Mouse (Mus musculus) left cerebral cortex, postnatal 25 days (tissue): Measurements from ENCODE around the gene Mccc2. TPM values are rescaled to one million over a fixed set of nuclear protein-coding genes. Genes with fewer than 3 reads are reported as not detected.

Experiments used
- DNase-seq, 2 experiments: peaks; one replicate each; pipeline ENCODE4 v3.0.0; 2022; ENCODE audit warnings: low spot score in 2 of 2, mixed read lengths in 1 of 2
- intact Hi-C: fragments of 180-260 bp; cut with DNase I; formaldehyde crosslinking; loops from one replicate; pipeline ENCODE4 v1.15.1; 2025
- total RNA-seq, 2 experiments: library from RNA; stranded (reverse); gene quantifications; 2 replicates each; pipeline ENCODE4 v1.2.3; 2021

The Mccc2 gene
- total RNA-seq, 2 experiments from 2014 or later, result 19.0 to 20.3 TPM

DNA sequence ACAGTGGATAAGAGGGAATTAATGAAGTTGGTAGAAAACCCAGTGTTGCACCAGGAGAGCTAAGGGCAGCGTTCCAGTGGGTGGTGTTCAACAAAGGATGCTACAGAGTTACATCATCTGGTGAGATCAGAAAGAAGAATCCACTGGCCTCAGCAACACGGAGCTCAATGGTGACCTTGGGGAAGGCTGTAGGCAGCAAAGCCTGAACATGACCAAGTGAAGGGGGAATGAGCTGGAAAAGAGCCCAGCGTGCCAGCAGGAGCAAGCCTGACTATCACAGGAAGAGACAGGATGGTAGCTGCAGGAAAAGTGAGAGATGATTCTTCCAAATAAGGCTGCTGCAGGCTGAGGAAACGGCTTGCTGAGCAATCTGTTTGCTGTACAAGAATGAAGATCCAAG lies 68.0 kb downstream of the Mccc2 start:
- DNase-seq, result peak in 1 of 2 experiments; percentile 15
- intact Hi-C loops, result no loop called here

DNA sequence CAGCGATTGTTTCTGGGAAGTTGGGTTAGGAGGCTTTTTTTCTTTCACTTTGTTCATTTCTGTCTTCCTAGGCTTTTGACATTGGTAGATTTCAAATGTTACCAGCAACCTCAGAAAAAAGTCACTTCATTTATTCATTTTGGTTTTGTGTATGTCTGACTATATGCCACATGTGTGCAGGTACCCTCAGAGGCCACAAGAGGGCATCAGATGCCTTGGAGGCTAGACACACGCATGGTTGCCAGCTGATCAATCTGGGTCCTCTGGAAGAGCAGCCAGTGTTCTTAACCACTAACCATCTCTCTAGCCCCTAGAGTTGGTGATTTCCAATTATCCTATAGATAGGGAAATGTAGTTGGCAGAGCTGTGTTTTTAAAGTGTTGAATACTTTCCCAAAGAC lies 71.9 kb downstream of the Mccc2 start:
- intact Hi-C loops, result no loop called here
- no peak for DNase-seq

- DNase-seq, result peak; percentile 39 to 42
- intact Hi-C loops, result no loop called here
These were observed 74.8 kb downstream of the Mccc2 start for GRCm38 (mm10) chr13:99940601-99941000.

- intact Hi-C loops, result no loop called here
- peak in 1 of 2 experiments; percentile 18 for DNase-seq
These were observed 76.1 kb downstream of the Mccc2 start for GRCm38 (mm10) chr13:99939320-99939671.

- no peak for DNase-seq
- intact Hi-C loops, result no loop called here
These were observed 76.7 kb downstream of the Mccc2 start for GRCm38 (mm10) chr13:99938606-99939319.

DNA sequence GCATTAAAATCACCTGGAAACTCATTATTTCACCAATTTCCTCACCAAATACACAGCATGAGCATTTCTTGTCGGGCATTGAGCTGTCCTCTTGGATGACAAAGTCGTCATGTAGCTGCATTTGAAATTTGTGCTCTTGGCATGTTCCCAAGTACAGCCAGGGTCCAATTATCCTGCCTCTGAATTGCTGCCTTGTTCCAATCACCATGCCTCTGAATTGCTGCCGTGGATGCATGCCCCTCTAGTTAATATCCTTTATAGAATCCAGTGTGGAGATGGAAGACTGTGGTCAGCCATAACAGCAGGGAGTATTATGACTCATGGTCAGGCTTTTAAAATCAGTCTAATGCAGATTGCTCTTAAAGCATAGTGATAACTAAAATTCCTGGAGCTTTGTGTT lies 77.7 kb downstream of the Mccc2 start:
- intact Hi-C loops, result no loop called here
- no peak for DNase-seq

DNA sequence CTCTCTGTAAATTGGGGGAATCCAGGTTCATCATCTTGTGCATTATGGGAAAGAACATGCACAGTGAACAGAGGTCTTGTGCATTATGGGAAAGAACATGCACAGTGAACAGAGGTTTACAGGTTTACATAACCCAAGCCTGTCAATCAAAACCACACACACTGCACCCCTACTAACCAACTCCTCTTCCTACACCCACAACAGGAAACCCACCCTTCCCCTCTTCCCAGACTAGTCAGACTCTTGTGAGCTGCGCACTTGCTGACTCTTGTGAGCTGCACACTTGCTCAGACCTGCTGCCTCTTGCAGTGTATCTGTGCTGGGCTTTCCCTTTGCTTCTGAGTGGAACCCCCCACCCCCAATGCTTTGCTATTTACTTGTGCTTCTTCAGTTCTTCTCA lies 83.0 kb downstream of the Mccc2 start:
- intact Hi-C loops, result no loop called here
- no peak for DNase-seq

- intact Hi-C loops, result no loop called here
These were observed 83.9 kb downstream of the Mccc2 start for GRCm38 (mm10) chr13:99931502-99931901.

GRCm38 (mm10) chr13:99926249-99926648 lies 89.2 kb downstream of the Mccc2 start:
- no peak for DNase-seq
- intact Hi-C loops, result no loop called here

More at GRCm38 (mm10) chr13:99931502-99931901, 83.9 kb downstream of the Mccc2 start:
- no peak for DNase-seq

- intact Hi-C loops, result no loop called here
- no peak for DNase-seq
These were observed 99.8 kb downstream of the Mccc2 start for GRCm38 (mm10) chr13:99915632-99916031.

- intact Hi-C loops, result no loop called here
These were observed 114.5 kb downstream of the Mccc2 start, which contains the start of gene Cartpt for GRCm38 (mm10) chr13:99900965-99901364. Cartpt (minus strand) TSS chr13:99901091.

DNA sequence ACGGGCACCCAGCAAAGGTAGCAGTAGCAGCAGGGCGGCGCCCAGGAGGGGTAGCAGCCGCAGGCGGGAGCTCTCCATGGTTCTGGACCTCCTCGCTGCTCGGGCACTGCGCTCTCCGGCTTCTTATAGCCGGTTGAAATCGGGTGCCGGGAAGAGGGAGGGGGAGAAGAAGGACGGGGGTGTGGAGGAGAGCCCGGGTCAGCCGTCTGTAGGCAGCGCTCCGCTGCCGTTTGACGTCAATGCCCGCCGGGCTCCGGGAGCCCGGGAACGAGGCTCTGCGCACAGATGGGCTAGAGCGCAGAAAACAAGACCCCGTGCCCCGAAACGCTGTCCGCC lies 114.9 kb downstream of the Mccc2 start:
- DNase-seq, result peak; percentile 11 to 24
- intact Hi-C loops, result no loop called here

More at GRCm38 (mm10) chr13:99900965-99901364, 114.5 kb downstream of the Mccc2 start, which contains the start of gene Cartpt:
- DNase-seq, result no peak

- DNase-seq, result no peak
- intact Hi-C loops, result no loop called here
These were observed 115.5 kb downstream of the Mccc2 start for GRCm38 (mm10) chr13:99899670-99900556.

GRCm38 (mm10) chr13:99898816-99899215 lies 116.6 kb downstream of the Mccc2 start:
- no peak for DNase-seq
- intact Hi-C loops, result no loop called here

Other genes starting within 250 kb of the Mccc2 start
- gene Cartpt, start 114.5 kb downstream of the Mccc2 start, total RNA-seq, result 10 to 100 TPM; 32.4 to 41.1 TPM
- 10 to 100 TPM; 45.5 to 49.4 TPM for gene Bdp1, start 88.4 kb upstream of the Mccc2 start, total RNA-seq
- 10 to 100 TPM; 25.2 to 28.5 TPM for gene Serf1, start 92.4 kb upstream of the Mccc2 start, total RNA-seq
- gene Smn1, start 109.2 kb upstream of the Mccc2 start, total RNA-seq, result 10 to 100 TPM; 35.7 to 35.9 TPM
- gene Naip2, start 186.5 kb upstream of the Mccc2 start, total RNA-seq, result under 1 TPM; 0.28 to 0.39 TPM
- gene Naip5, start 230.7 kb upstream of the Mccc2 start, total RNA-seq, result under 1 TPM; 0.39 to 0.46 TPM